Mouse (Mus musculus): ENCODE measurements around the gene Crtc3. TPM values are rescaled to one million over a fixed set of nuclear protein-coding genes. Genes with fewer than 3 reads are reported as not detected.

Crtc3 gene
- total and polyA plus RNA-seq, 3 experiments: 4.2 to 15.8 TPM; not detected in 1

GRCm38 (mm10) chr7:80604908-80605556 lies 83.6 kb downstream of the Crtc3 start:
- no peaks in the 10 kb centered on the region for H3K27me3 ChIP-seq (ENCODE audit: control insufficient read depth in 1 of 2, insufficient read depth in 2 of 2, low read length in 2 of 2)
- H3K36me3 ChIP-seq (ENCODE audit: control insufficient read depth in 1 of 2, insufficient read depth in 2 of 2, low read length in 2 of 2): no peaks in the 10 kb centered on the region; a peak in 1 of 4 replicates
- H3K4me3 ChIP-seq (ENCODE audit: control insufficient read depth in 1 of 2, insufficient read depth in 1 of 2, low read depth in 2 of 2, low read length in 2 of 2): no peak overlapping the region
- DNase-seq (ENCODE audit: low read depth, low spot score): no peak
- H3K79me2 ChIP-seq (ENCODE audit: control insufficient read depth, insufficient read depth, low read length, poor library complexity): no peaks in the 10 kb centered on the region
- no peaks in the 10 kb centered on the region for H3K9me3 ChIP-seq (replicated peaks; ENCODE audit: insufficient read depth, low read length)
- no peaks in the 10 kb centered on the region for H3K4me1 ChIP-seq (ENCODE audit: control insufficient read depth in 1 of 2, insufficient read depth in 2 of 2, low read length in 2 of 2)
- no peak overlapping the region for H3K27ac ChIP-seq (ENCODE audit: control insufficient read depth, low read depth, low read length)
- H3K9ac ChIP-seq (ENCODE audit: control insufficient read depth, low read depth, low read length, poor library complexity, severe bottlenecking): no peak overlapping the region
- TF ChIP-seq HCFC1 (IDR thresholded peaks at IDR 0.05; ENCODE audit: low read depth, low read length) (no peak), ZNF384 (IDR thresholded peaks at IDR 0.05; ENCODE audit: low read depth, low read length) (no peak), JUND (IDR thresholded peaks at IDR 0.05; ENCODE audit: low read depth, low read length) (no peak), MYC (IDR thresholded peaks at IDR 0.05; ENCODE audit: low read depth, low read length) (no peak), POLR2AphosphoS2 (IDR thresholded peaks at IDR 0.05; ENCODE audit: low read length) (no peak), UBTF (IDR thresholded peaks at IDR 0.05; ENCODE audit: borderline replicate concordance, insufficient read depth, low read depth, low read length) (no peak)

GRCm38 (mm10) chr7:80602574-80602973 lies 86.1 kb downstream of the Crtc3 start:
- Histone ChIP-seq H3K27me3 (ENCODE audit: control insufficient read depth in 1 of 2, insufficient read depth in 2 of 2, low read length in 2 of 2) (no peaks in the 10 kb centered on the region), H3K27ac (ENCODE audit: control insufficient read depth, low read depth, low read length) (no peak overlapping the region), H3K9me3 (replicated peaks; ENCODE audit: insufficient read depth, low read length) (no peaks in the 10 kb centered on the region), H3K4me1 (ENCODE audit: control insufficient read depth in 1 of 2, insufficient read depth in 2 of 2, low read length in 2 of 2) (no peaks in the 10 kb centered on the region), H3K36me3 (ENCODE audit: control insufficient read depth in 1 of 2, insufficient read depth in 2 of 2, low read length in 2 of 2) (no peaks in the 10 kb centered on the region; a peak in 1 of 4 replicates), H3K9ac (ENCODE audit: control insufficient read depth, low read depth, low read length, poor library complexity, severe bottlenecking) (no peak overlapping the region), H3K4me3 (ENCODE audit: control insufficient read depth in 1 of 2, insufficient read depth in 1 of 2, low read depth in 2 of 2, low read length in 2 of 2) (no peak overlapping the region), H3K79me2 (ENCODE audit: control insufficient read depth, insufficient read depth, low read length, poor library complexity) (no peaks in the 10 kb centered on the region)
- TF ChIP-seq SIN3A (IDR thresholded peaks at IDR 0.05; ENCODE audit: low read length): no peak
- no peak for TF ChIP-seq POLR2A (IDR thresholded peaks at IDR 0.05; ENCODE audit: control insufficient read depth in 1 of 2, insufficient read depth in 1 of 2, low read depth in 1 of 2, low read length in 2 of 2, poor library complexity in 1 of 2)
- no peak for TF ChIP-seq JUND (IDR thresholded peaks at IDR 0.05; ENCODE audit: low read depth, low read length)
- TF ChIP-seq TCF12 (IDR thresholded peaks at IDR 0.05; ENCODE audit: low read depth, low read length): no peak
- TF ChIP-seq TAL1 (IDR thresholded peaks at IDR 0.05; ENCODE audit: low read length): no peak
- TF ChIP-seq RAD21 (IDR thresholded peaks at IDR 0.05; ENCODE audit: low read depth, low read length): no peak
- TF ChIP-seq ELF1 (IDR thresholded peaks at IDR 0.05; ENCODE audit: low read depth, low read length): no peak
- TF ChIP-seq HCFC1 (IDR thresholded peaks at IDR 0.05; ENCODE audit: low read depth, low read length): no peak
- TF ChIP-seq POLR2AphosphoS5 (IDR thresholded peaks at IDR 0.05; ENCODE audit: borderline replicate concordance, low read depth, low read length): no peak
- no peak for TF ChIP-seq BHLHE40 (IDR thresholded peaks at IDR 0.05; ENCODE audit: borderline replicate concordance, low read depth, low read length)
- no peak for TF ChIP-seq MXI1 (IDR thresholded peaks at IDR 0.05; ENCODE audit: low read depth, low read length)
- DNase-seq (ENCODE audit: low read depth, low spot score): peak; percentile 15
